8 mouse cellular contexts compared by ENCODE assay signal in genomic region chr6:140423846-140424200, GRCm38 (mm10). TPM values are rescaled to one million over a fixed set of nuclear protein-coding genes. Genes with fewer than 3 reads are reported as not detected.
DNase-seq lines count a peak whose midpoint lies in the region; ATAC-seq and TF ChIP-seq lines count a peak whose summit lies in the region.

TSS of gene Plekha5 (plus strand) at chr6:140424054.

- no peak within 1 kb of the TSS for H3K27ac ChIP-seq in testis, adult 2 months (ENCODE audit: control insufficient read depth, insufficient read depth, low read depth, low read length)
- H3K27ac ChIP-seq in midbrain, postnatal 0 days (ENCODE audit: low read depth, low read length), result peak within 1 kb of the TSS; percentile 93
- peak within 1 kb of the TSS; percentile 97 for H3K27ac ChIP-seq in stomach, embryonic 14.5 days (ENCODE audit: low read length)

- WGBS in midbrain, postnatal 0 days, result under 1% methylated on average over 24 of the region's 65 CpGs
- WGBS in stomach, embryonic 14.5 days, result under 1% methylated on average over 52 of the region's 65 CpGs

- DNase-seq in testis, postnatal 14 days (ENCODE audit: low spot score), result no peak
- DNase-seq in embryo, embryonic 10.5 days (ENCODE audit: low spot score), result peak; percentile 85
- DNase-seq in heart, adult 8-10 months (ENCODE audit: low spot score), result no peak
- DNase-seq in kidney, adult 9 months, result peak; percentile 56
- peak; percentile 67 for DNase-seq in liver
- peak; percentile 80 for DNase-seq in midbrain, postnatal 0 days (ENCODE audit: low spot score)

- H3K9me3 ChIP-seq in midbrain, postnatal 0 days (ENCODE audit: low read length), result no peaks in the 10 kb centered on the region
- peaks cover 5% of the 10 kb centered on the region; the same call in 1 of the 2 replicates for H3K9me3 ChIP-seq in stomach, embryonic 14.5 days (ENCODE audit: control insufficient read depth, low read depth, low read length)

- H3K27me3 ChIP-seq in testis, adult 2 months (ENCODE audit: control insufficient read depth, insufficient read depth, low read length), result no peaks in the 10 kb centered on the region
- H3K27me3 ChIP-seq in midbrain, postnatal 0 days (ENCODE audit: insufficient read depth, low read length), result no peaks in the 10 kb centered on the region
- no peaks in the 10 kb centered on the region for H3K27me3 ChIP-seq in stomach, embryonic 14.5 days (ENCODE audit: control insufficient read depth, insufficient read depth, low read length)

- H3K36me3 ChIP-seq in testis, adult 2 months (ENCODE audit: control insufficient read depth, insufficient read depth, low read length), result no peaks in the 10 kb centered on the region
- no peaks in the 10 kb centered on the region for H3K36me3 ChIP-seq in midbrain, postnatal 0 days (ENCODE audit: insufficient read depth, low read length)
- H3K36me3 ChIP-seq in stomach, embryonic 14.5 days (ENCODE audit: control insufficient read depth, insufficient read depth, low read length), result peaks cover 6% of the 10 kb centered on the region; the same call in 1 of the 2 replicates

- TF ChIP-seq POLR2A in testis, adult 2 months (IDR thresholded peaks at IDR 0.05; ENCODE audit: control insufficient read depth, low read depth, low read length), result peak; percentile 53; the same call in 1 of the 2 replicates

- peak; percentile 89 for ATAC-seq in midbrain, postnatal 0 days (ENCODE audit: low FRiP score)
- peak; percentile 87 for ATAC-seq in stomach, embryonic 14.5 days (ENCODE audit: insufficient number of reproducible peaks, insufficient read depth, low FRiP score, low read depth)

- H3K4me1 ChIP-seq in testis, adult 2 months (ENCODE audit: control insufficient read depth, insufficient read depth, low read length), result peaks cover 8% of the 10 kb centered on the region
- peaks cover 8% of the 10 kb centered on the region; the same call in 1 of the 2 replicates for H3K4me1 ChIP-seq in midbrain, postnatal 0 days (ENCODE audit: insufficient read depth, low read length)
- H3K4me1 ChIP-seq in stomach, embryonic 14.5 days (ENCODE audit: control insufficient read depth, insufficient read depth, low read length), result peaks cover 17% of the 10 kb centered on the region

- peak within 1 kb of the TSS; percentile 85 for H3K4me3 ChIP-seq in testis, adult 2 months (ENCODE audit: control insufficient read depth, low read depth, low read length)
- peak within 1 kb of the TSS; percentile 100 for H3K4me3 ChIP-seq in midbrain, postnatal 0 days (ENCODE audit: low read depth, low read length)
- H3K4me3 ChIP-seq in stomach, embryonic 14.5 days (ENCODE audit: low read depth, low read length), result peak within 1 kb of the TSS; percentile 96

- peak within 1 kb of the TSS; percentile 79 for H3K4me2 ChIP-seq in midbrain, postnatal 0 days (ENCODE audit: low read depth, low read length, poor library complexity, severe bottlenecking)
- peak within 1 kb of the TSS; percentile 64 for H3K4me2 ChIP-seq in stomach, embryonic 14.5 days (replicated peaks; ENCODE audit: low read depth, low read length)

- TF ChIP-seq CTCF in testis, adult 2 months (IDR thresholded peaks at IDR 0.05; ENCODE audit: control insufficient read depth, insufficient read depth, insufficient replicate concordance, low read depth, low read length), result no peak
- peak; percentile 36; the same call in 1 of the 2 replicates for TF ChIP-seq CTCF in midbrain, postnatal 0 days (IDR thresholded peaks at IDR 0.05)

- H3K9ac ChIP-seq in midbrain, postnatal 0 days (replicated peaks; ENCODE audit: low read length, poor library complexity, severe bottlenecking), result peak within 1 kb of the TSS; percentile 98
- peak within 1 kb of the TSS; percentile 96 for H3K9ac ChIP-seq in stomach, embryonic 14.5 days (replicated peaks; ENCODE audit: low read depth, low read length)

RNA-seq across cellular contexts. Expression of gene Plekha5, which starts in this region (rescaled TPM):
- 54.8 and 56.6 TPM in 2 replicates for polyA plus RNA-seq in testis, adult 2 months (2012; rRNA removed)
- 10 to 100 TPM; 18.2 to 29.2 (median 24.8) TPM for total RNA-seq in heart, adult 8-10 months (2022)
- total RNA-seq in midbrain, postnatal 0 days (2014; rRNA removed), result 28.8 and 39.4 TPM in 2 replicates
- polyA plus RNA-seq in midbrain, postnatal 0 days (2015; fragmentation: Nextera tagmentation; extraction: Ambion mirVana), result 21.8 and 24.2 TPM in 2 replicates
- polyA plus RNA-seq in stomach, embryonic 14.5 days (2014; fragmentation: Nextera tagmentation; extraction: Ambion mirVana), result 67.3 and 73.0 TPM in 2 replicates

Comparison
In these comparisons a context has a peak if more than half of its experiments do, and no peak if none do; other contexts are left out.
1. DNase-seq: peak in embryo, embryonic 10.5 days (single experiment), kidney, adult 9 months (single experiment), liver (single experiment) and midbrain, postnatal 0 days (single experiment); none in testis, postnatal 14 days (single experiment) and heart, adult 8-10 months (single experiment).
2. Peak in every context shown above with its lines, with median percentiles within 50 percentile points of each other: H3K4me3 ChIP-seq.